Mouse (Mus musculus) cerebellum, adult 2 months (tissue): ENCODE measurements at regions not wholly inside any gene's neighbourhood (a gene's known extent, or its start where the extent isn't known, plus 50 kb on each side); places are given as distances from the start of the nearest gene placed in this dataset.

ENCODE experiments used
- DNase-seq, 2 experiments: peaks; one replicate each; pipeline ENCODE4 v3.0.0; 2021
- H3K27ac ChIP-seq: fragments of 200-500 bp; 2 replicates; pipeline ENCODE4 v1.5.1; 2012; ENCODE audit warnings: low read length, control low read depth, inconsistent platforms; ENCODE audit not compliant: insufficient read depth
- H3K27me3 ChIP-seq: fragments of 200-500 bp; 2 replicates; pipeline ENCODE4 v1.6.1; 2012; ENCODE audit warnings: inconsistent platforms, mild to moderate bottlenecking, low read length, moderate library complexity; ENCODE audit not compliant: control insufficient read depth, insufficient read depth
- H3K4me1 ChIP-seq: fragments of 200-500 bp; 2 replicates; pipeline ENCODE4 v1.6.1; 2011; ENCODE audit warnings: low read length; ENCODE audit not compliant: control insufficient read depth, insufficient read depth
- H3K4me3 ChIP-seq: fragments of 200-500 bp; replicated peaks from 2 replicates; pipeline ENCODE3; 2011; ENCODE audit warnings: mild to moderate bottlenecking, low read depth, low read length, control low read depth; ENCODE audit not compliant: insufficient read depth
- CTCF ChIP-seq: fragments of 200-500 bp; IDR thresholded peaks from 2 replicates; pipeline ENCODE4 v1.5.1; 2011; ENCODE audit warnings: low read depth, mild to moderate bottlenecking, control low read depth, low read length, moderate library complexity, borderline replicate concordance; ENCODE audit not compliant: insufficient read depth
- POLR2A ChIP-seq: fragments of 200-500 bp; IDR thresholded peaks from 2 replicates; pipeline ENCODE4 v1.6.1; 2011; ENCODE audit warnings: low read length, control low read depth, borderline replicate concordance; ENCODE audit not compliant: insufficient read depth
- WGBS: fragments of 180-500 bp; shearing (Covaris S2); methylation state at CpG from one replicate; pipeline ENCODE4 v1.1.7; 2018; 5-methylcytosine and 5-hydroxymethylcytosine counted together

DNA sequence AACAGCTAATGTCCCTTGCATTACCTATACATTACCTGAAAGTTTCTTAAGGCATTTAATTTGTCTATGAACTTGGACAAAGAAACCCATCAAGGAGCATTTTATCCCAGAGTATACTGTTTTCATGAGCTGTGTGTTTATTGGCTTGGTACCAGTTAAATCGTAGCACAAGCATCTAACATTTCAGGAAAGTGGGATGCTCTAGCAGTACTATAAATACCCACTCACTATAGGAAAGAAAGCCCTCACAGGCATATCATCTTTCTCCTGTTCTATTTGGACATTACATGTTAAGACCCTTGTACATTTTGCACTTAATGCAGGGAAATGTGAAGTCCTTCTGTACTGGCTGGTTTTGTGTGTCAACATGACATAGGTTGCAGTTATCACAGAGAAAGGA lies 163.9 kb downstream of the Ptprc start:
- DNase-seq, result no peak
- TF ChIP-seq POLR2A (no peak), CTCF (no peak)
- Histone ChIP-seq H3K27me3 (no peaks in the 10 kb centered on the region), H3K27ac (no peak overlapping the region), H3K4me1 (peaks cover 2% of the 10 kb centered on the region; the same call in 1 of the 2 replicates), H3K4me3 (no peak overlapping the region)
- WGBS, result 57% methylated on average over 1 of the region's 1 CpGs

DNA sequence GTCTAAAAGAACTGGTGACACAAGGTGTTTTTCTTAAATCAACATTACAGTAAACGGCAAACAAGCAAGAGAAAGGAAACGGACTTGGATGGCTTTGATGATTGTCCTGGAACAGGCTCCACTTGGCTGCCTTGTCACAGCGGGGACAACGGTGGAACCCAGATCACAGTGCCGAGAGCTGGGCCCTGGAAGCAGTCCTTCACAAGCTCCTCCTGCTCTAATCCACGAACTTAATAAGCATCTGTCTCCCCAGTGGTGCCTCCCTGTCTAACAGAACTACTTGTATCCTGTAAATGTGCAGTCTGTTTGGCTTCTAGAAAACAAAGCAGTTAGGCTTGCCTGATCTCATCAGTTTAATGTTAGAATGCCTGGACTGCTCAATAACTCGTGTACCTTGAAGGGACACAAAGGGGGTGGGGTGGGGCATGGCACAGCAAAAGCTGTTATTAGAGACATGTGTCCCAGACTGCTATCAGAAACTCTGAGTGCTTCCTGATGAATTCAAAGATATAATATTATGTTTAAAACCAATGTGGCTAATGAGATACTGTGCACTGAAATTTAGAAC lies 164.5 kb downstream of the Ptprc start:
- Histone ChIP-seq H3K4me3 (no peak overlapping the region), H3K27me3 (no peaks in the 10 kb centered on the region), H3K27ac (no peak overlapping the region), H3K4me1 (peaks cover 2% of the 10 kb centered on the region; the same call in 1 of the 2 replicates)
- 7% methylated on average over 7 of the region's 7 CpGs for WGBS
- peak; percentile 13 to 15 for DNase-seq
- no peak for TF ChIP-seq CTCF

DNA sequence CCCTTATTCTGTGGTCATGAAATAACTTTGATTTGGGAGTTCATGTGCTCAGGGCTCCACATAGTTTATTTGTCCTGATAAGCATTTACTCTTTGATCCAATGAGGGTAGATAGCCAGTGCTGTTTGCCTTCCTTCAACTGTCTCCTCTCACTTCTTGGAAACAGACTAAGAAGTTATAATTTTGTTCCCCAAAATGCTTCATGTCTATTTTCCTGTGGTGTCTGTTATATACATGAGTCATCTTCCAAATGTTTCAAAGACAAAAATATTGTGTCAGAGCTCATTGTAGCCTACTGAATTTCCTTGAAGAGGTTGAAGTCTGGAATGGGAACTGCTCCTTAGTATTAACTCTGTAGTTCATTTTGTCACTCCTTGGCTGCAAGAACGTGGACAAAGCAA lies 168.7 kb downstream of the Ptprc start:
- 63% methylated on average over 1 of the region's 1 CpGs for WGBS
- Histone ChIP-seq H3K4me3 (no peak overlapping the region), H3K27ac (no peak overlapping the region), H3K4me1 (peaks cover 2% of the 10 kb centered on the region; the same call in 1 of the 2 replicates), H3K27me3 (no peaks in the 10 kb centered on the region)
- TF ChIP-seq CTCF (no peak), POLR2A (no peak)
- no peak for DNase-seq

DNA sequence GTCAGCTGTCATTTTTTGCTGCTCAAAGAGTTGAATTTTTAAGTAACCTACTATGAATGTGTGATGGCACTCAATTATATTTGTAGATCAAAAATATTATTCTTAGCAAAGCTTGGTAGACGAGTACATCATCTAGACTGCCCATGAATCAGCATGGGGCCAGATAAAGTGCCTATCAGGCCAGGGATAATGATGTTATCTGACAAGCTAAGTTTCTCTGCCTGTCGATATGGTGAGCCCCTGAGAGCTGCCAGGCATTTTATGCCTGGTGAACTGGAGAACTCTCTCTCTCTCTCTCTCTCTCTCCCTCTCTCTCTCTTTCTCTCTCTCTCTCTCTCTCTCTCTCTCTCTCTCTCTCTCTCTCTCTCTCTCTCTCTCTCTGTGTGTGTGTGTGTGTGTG lies 171.2 kb downstream of the Ptprc start:
- Histone ChIP-seq H3K27me3 (no peaks in the 10 kb centered on the region), H3K27ac (no peak overlapping the region), H3K4me3 (no peak overlapping the region), H3K4me1 (no peaks in the 10 kb centered on the region)
- WGBS, result 22% methylated on average over 2 of the region's 2 CpGs
- no peak for DNase-seq
- TF ChIP-seq POLR2A (no peak), CTCF (no peak)

DNA sequence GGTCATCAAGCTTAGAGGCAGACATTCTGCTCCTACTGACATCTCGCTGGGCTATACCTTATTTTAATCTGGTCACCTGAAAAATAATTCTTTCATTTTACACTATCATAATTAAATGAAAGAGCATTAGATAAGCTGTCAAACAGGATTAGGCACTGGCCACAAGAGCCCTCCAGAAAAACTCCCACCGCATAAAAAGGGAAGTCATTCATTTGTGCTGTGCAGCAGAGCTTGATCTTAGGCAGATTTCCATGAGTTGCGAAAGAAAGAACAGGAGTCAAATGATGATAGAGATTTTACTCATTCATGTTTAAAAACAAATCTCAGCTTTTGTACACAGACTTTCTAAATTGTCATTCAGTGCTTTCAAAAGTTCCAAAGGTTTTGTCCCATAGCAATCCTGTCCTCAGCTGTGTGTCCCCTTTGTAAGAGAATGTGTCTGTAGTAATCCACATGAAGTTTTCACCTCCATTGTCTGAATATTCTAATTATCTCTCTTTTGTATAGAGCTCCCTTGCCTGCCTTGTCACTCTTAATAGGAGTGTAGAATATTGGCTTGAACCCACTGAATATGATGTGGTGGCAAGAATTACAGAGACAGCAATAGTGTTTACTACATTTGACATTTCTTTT lies 176.1 kb downstream of the Ptprc start:
- WGBS, result 73% methylated on average over 3 of the region's 3 CpGs
- no peak overlapping the region for H3K4me3 ChIP-seq
- no peaks in the 10 kb centered on the region for H3K27me3 ChIP-seq
- no peak overlapping the region for H3K27ac ChIP-seq
- DNase-seq, result no peak
- TF ChIP-seq CTCF, result no peak
- no peak for TF ChIP-seq POLR2A
- H3K4me1 ChIP-seq, result no peaks in the 10 kb centered on the region

DNA sequence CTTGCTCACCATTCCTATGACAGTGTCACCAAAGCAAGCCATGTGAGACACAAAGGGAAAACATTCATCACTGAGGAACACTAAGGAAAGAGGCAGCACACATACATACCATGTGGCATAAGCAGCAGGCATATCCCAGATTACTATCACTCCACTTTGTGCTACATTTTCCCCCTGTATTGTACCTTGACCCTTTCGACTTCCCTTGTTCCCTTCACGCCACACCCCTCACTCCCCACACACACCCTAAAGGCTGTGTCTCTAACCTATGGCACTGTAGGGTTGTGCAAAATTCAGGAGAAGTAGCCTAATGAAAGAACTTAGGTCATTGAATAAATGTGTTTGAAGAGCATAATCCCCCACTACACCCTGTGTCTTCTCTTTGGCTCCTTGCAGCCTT lies 179.5 kb downstream of the Ptprc start:
- Histone ChIP-seq H3K27ac (no peak overlapping the region), H3K27me3 (no peaks in the 10 kb centered on the region), H3K4me1 (no peaks in the 10 kb centered on the region), H3K4me3 (no peak overlapping the region)
- no peak for DNase-seq
- no peak for TF ChIP-seq POLR2A
- TF ChIP-seq CTCF, result no peak
- WGBS, result 93% methylated on average over 2 of the region's 2 CpGs

DNA sequence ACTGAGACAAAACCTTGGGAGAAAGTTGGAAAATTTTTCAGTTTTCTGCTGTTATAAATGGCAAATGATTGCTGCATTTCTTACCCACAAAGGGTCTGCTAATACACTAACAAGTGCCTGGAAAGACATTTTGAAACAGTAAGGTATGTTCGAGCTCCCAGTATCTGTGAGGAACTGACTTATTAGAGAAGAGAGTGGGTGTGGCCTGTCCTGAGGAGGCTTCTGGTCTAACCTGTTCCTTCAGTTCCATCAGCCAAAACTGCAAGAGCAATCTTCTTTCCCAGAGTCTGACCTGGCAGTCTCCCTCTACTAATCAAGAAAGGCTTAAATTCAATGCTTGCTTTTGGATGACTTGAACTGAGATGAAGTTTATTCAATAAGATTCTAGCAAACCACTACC lies 183.6 kb downstream of the Ptprc start:
- no peak overlapping the region for H3K27ac ChIP-seq
- DNase-seq, result no peak
- no peaks in the 10 kb centered on the region for H3K4me1 ChIP-seq
- TF ChIP-seq POLR2A, result no peak
- TF ChIP-seq CTCF, result no peak
- no peaks in the 10 kb centered on the region for H3K27me3 ChIP-seq
- WGBS, result 95% methylated on average over 1 of the region's 1 CpGs
- no peak overlapping the region for H3K4me3 ChIP-seq

DNA sequence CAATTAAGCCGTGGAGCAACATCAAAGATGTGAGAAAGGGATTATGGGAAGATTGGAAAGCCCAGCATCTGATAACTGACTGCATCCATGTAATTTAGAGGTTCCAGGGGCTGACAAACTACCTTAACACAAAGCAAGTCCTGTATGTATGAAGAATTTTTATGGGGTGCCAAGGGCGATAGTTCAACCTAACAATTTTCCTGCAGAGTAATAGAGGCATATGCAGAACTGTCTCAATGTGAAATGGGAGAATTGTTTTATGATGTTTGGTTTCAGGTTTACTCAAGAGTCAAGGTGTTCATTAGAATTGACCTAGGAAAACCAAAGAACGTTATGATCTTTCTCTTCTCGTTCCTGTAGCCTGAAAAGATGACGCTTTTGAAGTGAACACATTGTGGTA lies 184.1 kb downstream of the Ptprc start:
- no peak for DNase-seq
- Histone ChIP-seq H3K4me1 (no peaks in the 10 kb centered on the region), H3K27ac (no peak overlapping the region), H3K4me3 (no peak overlapping the region), H3K27me3 (no peaks in the 10 kb centered on the region)
- no peak for TF ChIP-seq POLR2A
- TF ChIP-seq CTCF, result no peak
- 94% methylated on average over 5 of the region's 5 CpGs for WGBS
